Mouse (Mus musculus) MEL (cell line): ENCODE results near the gene Olfr410. TPM values are rescaled to one million over a fixed set of nuclear protein-coding genes. Genes with fewer than 3 reads are reported as not detected.

Experiments used
- DNase-seq: peaks from one replicate; pipeline ENCODE4 v3.0.0; 2011; ENCODE audit warnings: low read depth, low spot score
- H3K27ac ChIP-seq: 2 replicates; pipeline ENCODE4 v1.5.1; 2012; ENCODE audit warnings: low read depth, mild to moderate bottlenecking, control low read depth, low read length, moderate library complexity; ENCODE audit not compliant: control insufficient read depth
- H3K27me3 ChIP-seq, 2 experiments: fragments of 150-350 bp in 1 of 2; sonication (generic) in 1 of 2; 2 replicates each; pipeline ENCODE4 v1.6.1; 2012; ENCODE audit warnings: low read length in 2 of 2, mild to moderate bottlenecking in 2 of 2, improper control_type of control experiment in 1 of 2, moderate library complexity in 1 of 2; ENCODE audit not compliant: insufficient read depth in 2 of 2, control insufficient read depth in 1 of 2
- H3K36me3 ChIP-seq, 2 experiments: 2 replicates each; pipeline ENCODE4 v1.6.1; 2012 to 2014; ENCODE audit warnings: low read length in 2 of 2, improper control_type of control experiment in 1 of 2, inconsistent platforms in 1 of 2, mild to moderate bottlenecking in 1 of 2; ENCODE audit not compliant: insufficient read depth in 2 of 2, control insufficient read depth in 1 of 2
- H3K4me1 ChIP-seq, 2 experiments: fragments of 150-350 bp in 1 of 2; sonication (generic) in 1 of 2; 2 replicates each; pipeline ENCODE4 v1.6.1; 2012; ENCODE audit warnings: low read length in 2 of 2, improper control_type of control experiment in 1 of 2, mild to moderate bottlenecking in 1 of 2; ENCODE audit not compliant: insufficient read depth in 2 of 2, control insufficient read depth in 1 of 2
- H3K4me3 ChIP-seq, 2 experiments: fragments of 150-350 bp in 1 of 2; sonication (generic) in 1 of 2; 2 replicates each; pipeline ENCODE4 v1.5.1; 2012; ENCODE audit warnings: low read depth in 2 of 2, low read length in 2 of 2, mild to moderate bottlenecking in 2 of 2, moderate library complexity in 2 of 2, control low read depth in 1 of 2, improper control_type of control experiment in 1 of 2; ENCODE audit not compliant: control insufficient read depth in 1 of 2, insufficient read depth in 1 of 2
- H3K79me2 ChIP-seq: 2 replicates; pipeline ENCODE4 v1.6.1; 2012; ENCODE audit warnings: mild to moderate bottlenecking, low read length, moderate library complexity; ENCODE audit not compliant: control insufficient read depth, poor library complexity, insufficient read depth
- H3K9ac ChIP-seq: 2 replicates; pipeline ENCODE4 v1.6.1; 2012; ENCODE audit warnings: low read depth, mild to moderate bottlenecking, control low read depth, low read length, moderate library complexity; ENCODE audit not compliant: control insufficient read depth, poor library complexity, severe bottlenecking
- H3K9me3 ChIP-seq: fragments of 150-350 bp; sonication (generic); replicated peaks from 2 replicates; pipeline ENCODE4 v1.6.1; 2012; ENCODE audit warnings: mild to moderate bottlenecking, low read length, improper control_type of control experiment, moderate library complexity; ENCODE audit not compliant: insufficient read depth
- BHLHE40 ChIP-seq: IDR thresholded peaks from 2 replicates; pipeline ENCODE4 v1.6.1; 2012; ENCODE audit warnings: low read depth, mild to moderate bottlenecking, inconsistent platforms, low read length, improper control_type of control experiment, borderline replicate concordance
- CHD1 ChIP-seq: IDR thresholded peaks from 2 replicates; pipeline ENCODE4 v1.6.1; 2012; ENCODE audit warnings: low read depth, mild to moderate bottlenecking, inconsistent platforms, low read length, improper control_type of control experiment
- ELF1 ChIP-seq: IDR thresholded peaks from 2 replicates; pipeline ENCODE4 v1.6.1; 2014; ENCODE audit warnings: low read depth, mild to moderate bottlenecking, inconsistent platforms, low read length, improper control_type of control experiment, moderate library complexity
- EP300 ChIP-seq, 2 experiments: IDR thresholded peaks; 2 replicates each; pipeline ENCODE4 v1.6.1; 2011; ENCODE audit warnings: improper control_type of control experiment in 2 of 2, low read length in 2 of 2, low read depth in 1 of 2, mild to moderate bottlenecking in 1 of 2
- MAFK ChIP-seq: IDR thresholded peaks from 2 replicates; pipeline ENCODE4 v1.6.1; 2011; ENCODE audit warnings: low read depth, mild to moderate bottlenecking, low read length, improper control_type of control experiment, borderline replicate concordance
- POLR2A ChIP-seq, 2 experiments: IDR thresholded peaks; 2 replicates each; pipeline ENCODE4 v1.6.1; 2011 to 2012; ENCODE audit warnings: low read length in 2 of 2, mild to moderate bottlenecking in 2 of 2, control low read depth in 1 of 2, improper control_type of control experiment in 1 of 2, low read depth in 1 of 2, moderate library complexity in 1 of 2; ENCODE audit not compliant: control insufficient read depth in 1 of 2, insufficient read depth in 1 of 2, poor library complexity in 1 of 2
- RCOR1 ChIP-seq: IDR thresholded peaks from 2 replicates; pipeline ENCODE4 v1.6.1; 2012; ENCODE audit warnings: low read depth, mild to moderate bottlenecking, inconsistent platforms, low read length, improper control_type of control experiment
- SIN3A ChIP-seq: IDR thresholded peaks from 2 replicates; pipeline ENCODE4 v1.6.1; 2012; ENCODE audit warnings: low read length, improper control_type of control experiment, inconsistent platforms
- UBTF ChIP-seq: IDR thresholded peaks from 2 replicates; pipeline ENCODE4 v1.6.1; 2012; ENCODE audit warnings: low read depth, mild to moderate bottlenecking, inconsistent platforms, low read length, improper control_type of control experiment, moderate library complexity, borderline replicate concordance; ENCODE audit not compliant: insufficient read depth
- polyA plus RNA-seq, 2 experiments: library from polyadenylated mRNA; stranded (reverse) in 1 of 2; unstranded in 1 of 2; fragments of >175 nt in 1 of 2; fragments of >200 nt in 1 of 2; gene quantifications; 2 replicates each; pipeline versions ENCODE4 v1.2.1 to v1.2.4; 2012; ENCODE audit warnings: low replicate concordance in 2 of 2, low read depth in 1 of 2; ENCODE audit not compliant: insufficient read length in 2 of 2, insufficient read depth in 1 of 2, missing spikeins in 1 of 2
- total RNA-seq: library from RNA; depleted of rRNA; stranded (reverse); fragments of 300-350 nt; gene quantifications from 2 replicates; pipeline ENCODE4 v1.2.3, GENCODE M21; 2012; rRNA removed

The Olfr410 gene
- total RNA-seq (not detected in 2 replicates), polyA plus RNA-seq (not detected)

DNA sequence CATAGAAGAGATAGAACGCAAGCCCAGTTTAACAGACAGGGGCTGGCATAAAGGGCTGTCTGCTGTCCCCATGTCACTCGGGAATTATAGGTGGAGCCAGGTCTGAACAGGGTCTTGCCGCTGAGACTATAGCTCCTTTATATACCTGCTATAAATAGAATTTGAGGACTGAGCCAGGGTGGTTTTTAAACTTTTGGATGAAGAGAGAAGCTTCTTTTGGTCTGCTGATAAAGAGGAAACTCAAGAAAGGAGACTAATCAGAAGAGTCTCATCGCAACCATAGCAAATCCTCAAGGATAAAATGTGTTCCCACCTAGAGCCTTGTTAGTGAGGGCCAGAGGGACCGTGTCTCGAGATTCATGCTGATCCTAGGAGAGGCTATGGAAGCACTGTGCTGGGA is at the start of gene Olfr410:
Olfr410 (minus strand) TSS at position 101 of the 400 bp plus-strand sequence.
- no peaks in the 10 kb centered on the region for H3K9me3 ChIP-seq
- H3K4me1 ChIP-seq, result no peaks in the 10 kb centered on the region
- H3K36me3 ChIP-seq, result no peaks in the 10 kb centered on the region
- H3K4me3 ChIP-seq, result no peak within 1 kb of the TSS
- no peak for DNase-seq
- no peaks in the 10 kb centered on the region for H3K79me2 ChIP-seq
- no peak within 1 kb of the TSS for H3K27ac ChIP-seq
- H3K27me3 ChIP-seq, result peaks cover 2% of the 10 kb centered on the region in 2 experiments; a peak in 2 of 4 replicates
- TF ChIP-seq POLR2A (IDR thresholded peaks at IDR 0.05; ENCODE audit: control insufficient read depth in 1 of 2, insufficient read depth in 1 of 2, low read depth in 1 of 2, low read length in 2 of 2, poor library complexity in 1 of 2), result no peak
- no peak for TF ChIP-seq CHD1
- TF ChIP-seq MAFK, result no peak
- no peak for TF ChIP-seq SIN3A
- no peak for TF ChIP-seq EP300 (IDR thresholded peaks at IDR 0.05; ENCODE audit: low read depth in 1 of 2, low read length in 2 of 2)
- no peak for TF ChIP-seq UBTF
- TF ChIP-seq, all 39 proteins: peak for 0
- no peak within 1 kb of the TSS for H3K9ac ChIP-seq

DNA sequence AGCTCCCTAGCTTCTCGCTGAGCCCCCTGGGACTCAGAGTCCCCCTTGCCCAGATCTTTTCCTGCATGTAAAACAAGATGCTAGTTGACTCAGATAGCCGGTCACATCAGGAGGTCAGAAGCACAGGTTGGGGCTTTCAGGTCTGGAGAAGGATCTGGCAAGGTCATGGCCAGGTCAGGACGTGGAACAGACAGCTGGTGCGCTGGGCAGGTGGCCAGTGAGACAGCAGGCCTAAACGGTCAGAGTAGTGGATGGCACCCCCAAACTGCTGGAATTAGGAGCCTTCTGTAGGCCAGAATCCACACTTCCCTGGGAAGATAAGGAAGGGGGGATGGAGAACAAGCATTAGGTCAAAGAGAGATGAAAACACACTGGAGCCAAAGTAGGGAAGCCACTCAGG is 49.4 kb upstream of the Olfr410 start:
- Histone ChIP-seq H3K27ac (no peak overlapping the region), H3K4me1 (no peaks in the 10 kb centered on the region; a peak in 2 of 4 replicates), H3K27me3 (no peaks in the 10 kb centered on the region), H3K9ac (no peak overlapping the region), H3K79me2 (no peaks in the 10 kb centered on the region), H3K9me3 (no peaks in the 10 kb centered on the region), H3K4me3 (no peak overlapping the region), H3K36me3 (no peaks in the 10 kb centered on the region)
- TF ChIP-seq RCOR1, result no peak
- DNase-seq, result no peak

DNA sequence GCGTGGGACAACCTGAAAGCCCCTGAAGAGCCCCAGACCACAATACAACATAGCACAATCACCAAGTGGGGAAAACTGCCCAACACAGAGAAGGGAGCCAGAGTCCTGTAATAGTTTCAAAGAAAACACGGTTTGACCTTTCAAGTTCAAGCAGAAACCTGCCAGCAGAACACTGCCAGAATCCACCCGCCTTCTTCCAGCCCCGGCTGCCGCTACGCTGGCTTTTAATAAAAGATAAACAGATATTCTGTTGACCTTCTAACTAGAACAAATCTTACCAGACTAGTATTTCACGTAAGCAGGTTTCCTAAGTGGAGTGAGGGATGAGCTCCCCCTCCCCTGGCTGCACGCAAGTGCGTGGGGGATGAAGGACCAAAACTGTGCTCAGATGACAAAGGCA is 47.8 kb upstream of the Olfr410 start:
- H3K36me3 ChIP-seq, result no peaks in the 10 kb centered on the region
- no peaks in the 10 kb centered on the region for H3K27me3 ChIP-seq
- TF ChIP-seq ELF1 (no peak), BHLHE40 (no peak)
- H3K9me3 ChIP-seq, result no peaks in the 10 kb centered on the region
- DNase-seq, result no peak
- no peak overlapping the region for H3K4me3 ChIP-seq
- no peak overlapping the region for H3K9ac ChIP-seq
- H3K4me1 ChIP-seq, result no peaks in the 10 kb centered on the region; a peak in 1 of 4 replicates
- no peaks in the 10 kb centered on the region for H3K79me2 ChIP-seq
- H3K27ac ChIP-seq, result no peak overlapping the region
